Mouse (Mus musculus): ENCODE data around the gene Snd1.

The Snd1 gene

GRCm38 (mm10) chr6:28474839-28475238 lies at the start of gene Snd1:
Gene Snd1, plus strand, starts transcription at chr6:28475139.
- in situ Hi-C loops (cut with MboI, MseI) = loop anchor here (5.0 kb wide), 1 partner anchor 48 kb away; the partner anchor contains the start of genes Fscn3 and Gcc1

- in situ Hi-C loops (cut with MboI, MseI) = loop anchor here (5.0 kb wide), 1 partner anchor 50 kb away; the partner anchor contains the start of gene Snd1
These were observed 47.7 kb upstream of the Snd1 start, which contains the start of gene Fscn3 for GRCm38 (mm10) chr6:28427096-28427839. Gene Fscn3, plus strand, starts transcription at chr6:28427789.

- in situ Hi-C loops (cut with MboI, MseI) = loop anchor here (5.0 kb wide), 1 partner anchor 49 kb away; the partner anchor contains the start of gene Snd1
These were observed 46.6 kb upstream of the Snd1 start, which contains the start of gene Gcc1 for GRCm38 (mm10) chr6:28428290-28428689. Gene Gcc1, minus strand, starts transcription at chr6:28428390.

GRCm38 (mm10) chr6:28429870-28430269 lies 45.1 kb upstream of the Snd1 start:
- in situ Hi-C loops (cut with MboI, MseI) = loop anchor here (5.0 kb wide), 1 partner anchor 47 kb away; the partner anchor contains the start of gene Snd1

GRCm38 (mm10) chr6:28430795-28431537 lies 44.0 kb upstream of the Snd1 start:
- in situ Hi-C loops (cut with MboI, MseI) = no loop called here

GRCm38 (mm10) chr6:28431538-28431855 lies 43.4 kb upstream of the Snd1 start:
- in situ Hi-C loops (cut with MboI, MseI) = no loop called here

- in situ Hi-C loops (cut with MboI, MseI) = no loop called here
These were observed 27.0 kb upstream of the Snd1 start for GRCm38 (mm10) chr6:28447937-28448336.

- in situ Hi-C loops (cut with MboI, MseI) = no loop called here
These were observed 25.7 kb upstream of the Snd1 start, which contains the start of gene Pax4 for GRCm38 (mm10) chr6:28449253-28449652. Gene Pax4, minus strand, starts transcription at chr6:28449353.

- in situ Hi-C loops (cut with MboI, MseI) = no loop called here
These were observed 24.5 kb upstream of the Snd1 start for GRCm38 (mm10) chr6:28450481-28450880.

GRCm38 (mm10) chr6:28450977-28451376 lies 24.0 kb upstream of the Snd1 start:
- in situ Hi-C loops (cut with MboI, MseI) = no loop called here

GRCm38 (mm10) chr6:28459221-28459668 lies 15.7 kb upstream of the Snd1 start:
- in situ Hi-C loops (cut with MboI, MseI) = no loop called here

- in situ Hi-C loops (cut with MboI, MseI) = no loop called here
These were observed 14.4 kb upstream of the Snd1 start for GRCm38 (mm10) chr6:28460534-28460933.

- in situ Hi-C loops (cut with MboI, MseI) = no loop called here
These were observed 10.3 kb upstream of the Snd1 start for GRCm38 (mm10) chr6:28464630-28465029.

GRCm38 (mm10) chr6:28470017-28470602 lies 4.8 kb upstream of the Snd1 start:
- in situ Hi-C loops (cut with MboI, MseI) = no loop called here

GRCm38 (mm10) chr6:28470621-28471020 lies 4.3 kb upstream of the Snd1 start:
- in situ Hi-C loops (cut with MboI, MseI) = no loop called here

- in situ Hi-C loops (cut with MboI, MseI) = no loop called here
These were observed 3.5 kb upstream of the Snd1 start for GRCm38 (mm10) chr6:28471284-28472035.

- in situ Hi-C loops (cut with MboI, MseI) = no loop called here
These were observed 728 bp upstream of the Snd1 start for GRCm38 (mm10) chr6:28474211-28474610.

GRCm38 (mm10) chr6:28479865-28480751 lies 5.2 kb downstream of the Snd1 start:
- in situ Hi-C loops (cut with MboI, MseI) = loop anchor here (5.0 kb wide), 1 partner anchor 53 kb away; the partner anchor contains the start of genes Fscn3 and Gcc1

- in situ Hi-C loops (cut with MboI, MseI) = no loop called here
These were observed 6.0 kb downstream of the Snd1 start for GRCm38 (mm10) chr6:28480752-28481492.

Data from regulatory T cell (primary cell).